Mouse (Mus musculus) intestine, embryonic 15.5 days (tissue): Measurements from ENCODE around the gene Mns1. TPM values are rescaled to one million over a fixed set of nuclear protein-coding genes. Genes with fewer than 3 reads are reported as not detected.
"Not testable (repeated sequence)": the region's sequence is repeated elsewhere in the genome, so short reads cannot be mapped to it uniquely, and the experiment has no call there.

Experiments used
- ATAC-seq: fragments of 200-750 bp; cut with Nextera tagmentation; 2 replicates; pipeline ENCODE4 v1.8.0; 2017; ENCODE audit warnings: moderate TSS enrichment, moderate library complexity
- H3K27ac ChIP-seq: fragments of 300-500 bp; sonication (generic); 2 replicates; pipeline ENCODE4 v1.5.1; 2015; ENCODE audit warnings: mild to moderate bottlenecking, inconsistent platforms
- H3K27me3 ChIP-seq: fragments of 300-500 bp; sonication (generic); replicated peaks from 2 replicates; pipeline ENCODE4 v1.6.1; 2015; ENCODE audit warnings: inconsistent platforms
- H3K36me3 ChIP-seq: fragments of 300-500 bp; sonication (generic); 2 replicates; pipeline ENCODE4 v1.6.1; 2015; ENCODE audit warnings: inconsistent platforms
- H3K4me1 ChIP-seq: fragments of 300-500 bp; sonication (generic); replicated peaks from 2 replicates; pipeline ENCODE4 v1.6.1; 2015; ENCODE audit warnings: inconsistent platforms
- H3K4me2 ChIP-seq: fragments of 300-500 bp; sonication (generic); replicated peaks from 2 replicates; pipeline ENCODE4 v1.6.1; 2015; ENCODE audit warnings: mild to moderate bottlenecking, inconsistent platforms
- H3K4me3 ChIP-seq: fragments of 300-500 bp; sonication (generic); replicated peaks from 2 replicates; pipeline ENCODE4 v1.5.1; 2015; ENCODE audit warnings: inconsistent platforms
- H3K9ac ChIP-seq: fragments of 300-500 bp; sonication (generic); 2 replicates; pipeline ENCODE4 v1.6.1; 2015; ENCODE audit warnings: inconsistent platforms
- H3K9me3 ChIP-seq: fragments of 300-500 bp; sonication (generic); 2 replicates; pipeline ENCODE4 v1.6.1; 2016; ENCODE audit warnings: inconsistent platforms
- WGBS: fragments of 180-500 bp; shearing (Covaris S2); methylation state at CpG from one replicate; pipeline ENCODE4 v1.1.7; 2015; 5-methylcytosine and 5-hydroxymethylcytosine counted together
- polyA plus RNA-seq: library from polyadenylated mRNA; unstranded; fragments of >200 nt; fragmentation: Nextera tagmentation; extraction: Ambion mirVana; gene quantifications from 2 replicates; pipeline ENCODE4 v1.2.1, GENCODE M21; 2015

The Mns1 gene
- polyA plus RNA-seq, 1 experiment from 2014 or later: 17.4 TPM

DNA sequence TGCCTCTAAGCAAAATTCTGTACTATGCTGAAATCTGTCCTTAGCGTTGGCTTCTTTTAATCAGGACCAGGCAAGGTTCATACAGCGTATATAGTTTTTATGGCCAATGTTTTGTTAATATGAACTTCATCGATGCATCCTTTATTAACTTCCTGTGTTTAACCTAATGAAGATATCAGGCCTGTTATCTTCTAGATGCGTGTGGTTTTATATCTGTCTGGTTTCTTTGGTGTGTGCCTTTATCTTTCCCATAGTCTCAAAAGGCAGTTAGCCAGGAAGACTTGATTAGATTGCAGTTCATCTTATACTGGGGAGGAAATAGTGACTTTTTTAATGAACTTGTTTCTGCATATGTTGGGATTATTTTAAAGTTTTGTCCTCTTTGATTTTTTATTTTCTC lies 2.5 kb downstream of the Mns1 start:
- ATAC-seq: no peak
- WGBS: 88% methylated on average over 4 of the region's 4 CpGs
- no peak overlapping the region for H3K9ac ChIP-seq
- no peak overlapping the region for H3K27ac ChIP-seq
- no peak overlapping the region for H3K4me3 ChIP-seq
- peaks cover 9% of the 10 kb centered on the region for H3K4me1 ChIP-seq
- no peaks in the 10 kb centered on the region for H3K36me3 ChIP-seq
- no peak overlapping the region for H3K4me2 ChIP-seq
- H3K9me3 ChIP-seq: no peaks in the 10 kb centered on the region
- H3K27me3 ChIP-seq: no peaks in the 10 kb centered on the region

- ATAC-seq: no peak
- 68% methylated on average over 8 of the region's 8 CpGs for WGBS
- no peak overlapping the region for H3K4me3 ChIP-seq
Measured at GRCm38 (mm10) chr9:72440948-72441926, 3.4 kb downstream of the Mns1 start.

DNA sequence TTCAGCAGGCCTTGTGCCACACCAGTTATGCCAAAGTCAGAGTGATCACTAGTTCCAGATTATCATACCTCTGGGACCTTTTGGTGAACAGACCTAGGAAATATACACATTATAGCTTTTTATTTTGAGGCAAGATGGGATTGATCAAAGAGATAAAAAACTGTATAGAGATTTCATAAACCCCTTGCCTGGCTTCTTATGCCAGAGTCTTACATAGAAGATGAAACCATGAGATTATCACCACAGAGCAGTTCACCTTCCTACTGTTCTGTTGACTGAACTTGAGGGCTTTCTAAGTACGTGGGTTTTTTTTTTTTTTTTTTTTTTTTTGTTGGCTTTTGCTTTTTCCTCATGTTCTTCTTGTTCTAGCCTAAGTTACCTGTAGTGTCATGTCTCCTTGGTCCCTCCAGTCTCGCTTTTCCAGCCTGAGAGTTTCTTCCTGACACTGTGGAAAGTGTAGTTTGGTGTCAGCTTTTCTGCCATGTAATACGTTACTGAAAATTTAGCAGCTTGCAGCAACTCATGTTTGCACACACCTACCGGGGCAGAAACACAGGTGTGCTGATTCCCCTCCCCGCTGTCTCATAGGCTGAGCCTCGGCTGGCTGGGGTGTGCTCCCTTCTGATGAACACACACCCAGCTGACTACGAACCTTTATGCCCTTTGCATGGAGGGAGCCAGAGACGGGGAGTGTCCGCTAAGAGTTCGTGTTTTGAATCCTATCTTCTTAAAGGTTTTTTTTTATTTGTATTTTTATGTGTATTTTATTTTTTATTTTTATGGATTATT lies 4.3 kb downstream of the Mns1 start:
- WGBS: 73% methylated on average over 10 of the region's 10 CpGs
- ATAC-seq: no peak
- Histone ChIP-seq H3K36me3 (no peaks in the 10 kb centered on the region), H3K9ac (no peak overlapping the region), H3K4me3 (no peak overlapping the region), H3K4me1 (peaks cover 9% of the 10 kb centered on the region), H3K27me3 (no peaks in the 10 kb centered on the region), H3K27ac (no peak overlapping the region), H3K9me3 (no peaks in the 10 kb centered on the region), H3K4me2 (no peak overlapping the region)

More at GRCm38 (mm10) chr9:72440948-72441926, 3.4 kb downstream of the Mns1 start:
- Histone ChIP-seq H3K4me2 (no peak overlapping the region), H3K27me3 (no peaks in the 10 kb centered on the region), H3K27ac (no peak overlapping the region), H3K4me1 (peaks cover 9% of the 10 kb centered on the region), H3K9me3 (no peaks in the 10 kb centered on the region), H3K9ac (no peak overlapping the region), H3K36me3 (no peaks in the 10 kb centered on the region)

GRCm38 (mm10) chr9:72448026-72448425 lies 10.2 kb downstream of the Mns1 start:
- no peak for ATAC-seq
- H3K4me2 ChIP-seq: no peak overlapping the region
- H3K9me3 ChIP-seq: no peaks in the 10 kb centered on the region
- H3K4me1 ChIP-seq: no peaks in the 10 kb centered on the region
- no peak overlapping the region for H3K27ac ChIP-seq
- no peaks in the 10 kb centered on the region for H3K36me3 ChIP-seq
- H3K4me3 ChIP-seq: no peak overlapping the region
- no peak overlapping the region for H3K9ac ChIP-seq
- WGBS: 58% methylated on average over 8 of the region's 8 CpGs
- no peaks in the 10 kb centered on the region for H3K27me3 ChIP-seq

DNA sequence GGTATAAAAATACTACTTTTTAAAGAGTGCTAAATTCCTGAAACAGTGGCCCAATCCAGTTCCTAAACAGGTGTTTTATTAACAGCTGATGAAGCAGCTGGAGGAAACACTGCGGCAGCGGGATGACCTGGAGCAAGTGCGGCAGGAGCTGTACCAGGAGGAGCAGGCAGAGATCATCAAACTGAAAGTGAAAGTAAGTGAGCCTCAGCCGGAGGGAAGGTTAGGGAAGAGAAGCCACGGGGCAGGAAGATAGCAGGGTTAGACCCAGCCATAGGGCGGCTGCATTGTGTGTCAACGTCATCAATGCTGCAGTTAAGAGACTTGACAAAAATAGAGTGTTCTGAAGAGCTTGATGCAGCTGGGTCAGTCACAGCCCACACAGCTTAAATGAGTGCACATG lies 11.6 kb downstream of the Mns1 start:
- no peak overlapping the region for H3K9ac ChIP-seq
- H3K27ac ChIP-seq: no peak overlapping the region
- H3K4me1 ChIP-seq: no peaks in the 10 kb centered on the region
- no peaks in the 10 kb centered on the region for H3K9me3 ChIP-seq
- H3K36me3 ChIP-seq: no peaks in the 10 kb centered on the region
- no peak overlapping the region for H3K4me3 ChIP-seq
- ATAC-seq: peak; percentile 78
- 58% methylated on average over 7 of the region's 7 CpGs for WGBS
- H3K4me2 ChIP-seq: peak overlapping the region; percentile 38
- H3K27me3 ChIP-seq: no peaks in the 10 kb centered on the region

- H3K27ac ChIP-seq: no peak overlapping the region
Measured at GRCm38 (mm10) chr9:72449841-72450240, 12.0 kb downstream of the Mns1 start.

DNA sequence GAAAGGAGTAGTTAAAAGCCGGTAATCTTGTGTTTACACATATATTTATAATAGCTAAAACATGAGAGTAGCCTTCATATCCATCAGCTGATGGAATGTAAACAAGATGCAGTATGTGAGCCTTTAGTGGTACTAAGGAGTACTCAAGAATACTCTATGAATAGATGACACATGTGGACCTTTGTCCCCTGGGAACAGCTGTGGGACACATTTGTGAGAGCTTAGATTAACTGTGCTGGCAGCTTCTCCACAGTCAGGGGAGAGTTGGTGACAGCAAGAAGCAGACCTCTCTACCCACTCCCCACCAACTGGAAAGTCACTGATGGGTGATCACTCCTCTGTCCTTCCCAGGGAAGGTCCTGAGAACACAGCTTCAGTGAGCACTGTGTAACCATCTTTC lies 12.6 kb downstream of the Mns1 start:
- H3K27me3 ChIP-seq: no peaks in the 10 kb centered on the region
- H3K4me3 ChIP-seq: no peak overlapping the region
- no peak overlapping the region for H3K4me2 ChIP-seq
- no peaks in the 10 kb centered on the region for H3K36me3 ChIP-seq
- no peak overlapping the region for H3K27ac ChIP-seq
- no peaks in the 10 kb centered on the region for H3K4me1 ChIP-seq
- no peaks in the 10 kb centered on the region for H3K9me3 ChIP-seq
- WGBS: 72% methylated on average over 1 of the region's 1 CpGs
- no peak overlapping the region for H3K9ac ChIP-seq
- ATAC-seq: no peak

More at GRCm38 (mm10) chr9:72449841-72450240, 12.0 kb downstream of the Mns1 start:
- Histone ChIP-seq H3K4me1 (no peaks in the 10 kb centered on the region), H3K27me3 (no peaks in the 10 kb centered on the region), H3K4me3 (no peak overlapping the region), H3K4me2 (peak overlapping the region; percentile 38; the same call in 1 of the 2 replicates), H3K9me3 (no peaks in the 10 kb centered on the region), H3K9ac (no peak overlapping the region), H3K36me3 (no peaks in the 10 kb centered on the region)
- 86% methylated on average over 2 of the region's 2 CpGs for WGBS
- ATAC-seq: no peak

DNA sequence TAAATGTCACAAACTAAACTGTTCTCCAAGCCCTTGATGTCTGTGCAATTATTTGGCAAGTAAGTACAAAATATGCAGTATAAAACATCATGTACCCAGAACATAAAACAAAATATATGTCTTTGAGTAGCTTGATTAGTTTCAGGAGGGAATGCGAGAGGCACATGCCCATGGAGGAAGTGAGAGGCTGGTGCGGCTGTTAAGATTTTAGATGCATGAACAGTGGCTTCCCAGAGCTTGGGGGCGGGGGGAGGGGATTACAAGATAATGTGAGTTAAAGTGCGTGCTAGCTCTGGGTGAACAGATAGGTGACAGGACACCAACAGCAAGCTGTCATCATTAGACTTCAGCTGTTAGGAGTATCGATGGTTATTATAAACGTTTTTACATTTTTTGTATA lies 13.3 kb downstream of the Mns1 start:
- Histone ChIP-seq H3K36me3 (no peaks in the 10 kb centered on the region), H3K4me1 (no peaks in the 10 kb centered on the region), H3K9me3 (no peaks in the 10 kb centered on the region), H3K4me2 (no peak overlapping the region), H3K9ac (no peak overlapping the region), H3K27ac (no peak overlapping the region), H3K27me3 (no peaks in the 10 kb centered on the region), H3K4me3 (no peak overlapping the region)
- no peak for ATAC-seq
- 74% methylated on average over 6 of the region's 6 CpGs for WGBS

DNA sequence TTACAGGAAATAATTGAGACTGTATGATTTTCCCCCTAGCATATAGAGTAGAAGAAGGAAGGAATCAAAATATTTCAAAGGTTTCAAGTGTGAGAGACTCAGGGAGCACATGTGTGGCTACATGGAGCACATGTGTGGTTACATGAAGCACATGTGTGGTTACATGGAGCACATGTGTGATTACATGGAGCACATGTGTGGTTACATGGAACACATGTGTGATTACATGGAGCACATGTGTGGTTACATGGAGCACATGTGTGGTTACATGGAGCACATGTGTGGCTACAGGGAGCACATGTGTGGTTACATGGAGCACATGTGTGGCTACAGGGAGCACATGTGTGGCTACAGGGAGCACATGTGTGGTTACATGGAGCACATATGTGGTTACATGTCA lies 16.5 kb downstream of the Mns1 start:
- not testable (repeated sequence) for H3K4me1 ChIP-seq, H3K9me3 ChIP-seq, H3K27ac ChIP-seq, H3K4me2 ChIP-seq, H3K9ac ChIP-seq, H3K27me3 ChIP-seq, ATAC-seq, H3K36me3 ChIP-seq, H3K4me3 ChIP-seq

GRCm38 (mm10) chr9:72456374-72456773 lies 18.6 kb downstream of the Mns1 start:
- Histone ChIP-seq H3K4me3 (no peak overlapping the region), H3K4me1 (no peaks in the 10 kb centered on the region), H3K27me3 (no peaks in the 10 kb centered on the region), H3K4me2 (no peak overlapping the region), H3K9ac (no peak overlapping the region), H3K27ac (no peak overlapping the region), H3K36me3 (0 out of 2 replicates have a peak, but pooled peaks cover 3% of the 10 kb centered on the region), H3K9me3 (no peaks in the 10 kb centered on the region)
- 46% methylated on average over 1 of the region's 1 CpGs for WGBS
- ATAC-seq: no peak

DNA sequence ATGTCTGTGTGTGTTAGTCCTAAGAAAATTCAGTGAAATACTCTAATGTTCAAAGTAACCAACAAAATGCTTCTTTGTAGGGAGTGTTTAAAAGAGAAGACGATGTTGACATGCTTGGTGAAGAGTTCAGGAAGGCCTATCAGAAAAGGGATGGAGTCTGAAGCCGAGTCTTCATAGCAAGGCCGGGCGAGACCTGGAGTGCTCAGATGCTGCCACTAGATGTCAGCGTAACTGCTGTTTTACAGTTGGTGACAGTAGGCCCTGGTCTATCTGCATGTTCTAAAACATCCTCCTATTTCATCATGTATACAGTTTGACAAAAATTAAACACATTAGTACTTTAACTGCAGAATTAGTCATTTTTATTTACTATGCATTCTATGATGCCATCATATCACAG lies 20.4 kb downstream of the Mns1 start:
- Histone ChIP-seq H3K4me3 (no peak overlapping the region), H3K36me3 (0 out of 2 replicates have a peak, but pooled peaks cover 3% of the 10 kb centered on the region), H3K9ac (no peak overlapping the region), H3K27ac (no peak overlapping the region), H3K4me1 (no peaks in the 10 kb centered on the region), H3K27me3 (no peaks in the 10 kb centered on the region), H3K4me2 (no peak overlapping the region), H3K9me3 (no peaks in the 10 kb centered on the region)
- 20% methylated on average over 5 of the region's 5 CpGs for WGBS
- peak; percentile 77; the same call in 1 of the 2 replicates for ATAC-seq

GRCm38 (mm10) chr9:72459703-72460102 lies 21.9 kb downstream of the Mns1 start:
- no peaks in the 10 kb centered on the region for H3K27me3 ChIP-seq
- H3K27ac ChIP-seq: no peak overlapping the region
- no peak overlapping the region for H3K4me3 ChIP-seq
- 85% methylated on average over 3 of the region's 3 CpGs for WGBS
- H3K4me1 ChIP-seq: no peaks in the 10 kb centered on the region
- no peak overlapping the region for H3K4me2 ChIP-seq
- no peaks in the 10 kb centered on the region for H3K9me3 ChIP-seq
- no peak for ATAC-seq
- no peak overlapping the region for H3K9ac ChIP-seq
- H3K36me3 ChIP-seq: 0 out of 2 replicates have a peak, but pooled peaks cover 3% of the 10 kb centered on the region
